Mouse (Mus musculus) MEL-GATA-1-ER (cell line): ENCODE results near the gene Trpv5.

Experiments used
- DNase-seq: peaks from one replicate; pipeline ENCODE4 v3.0.0-alpha.2; 2012; ENCODE audit warnings: low read depth; ENCODE audit errors: extremely low read depth

Trpv5 gene

DNA sequence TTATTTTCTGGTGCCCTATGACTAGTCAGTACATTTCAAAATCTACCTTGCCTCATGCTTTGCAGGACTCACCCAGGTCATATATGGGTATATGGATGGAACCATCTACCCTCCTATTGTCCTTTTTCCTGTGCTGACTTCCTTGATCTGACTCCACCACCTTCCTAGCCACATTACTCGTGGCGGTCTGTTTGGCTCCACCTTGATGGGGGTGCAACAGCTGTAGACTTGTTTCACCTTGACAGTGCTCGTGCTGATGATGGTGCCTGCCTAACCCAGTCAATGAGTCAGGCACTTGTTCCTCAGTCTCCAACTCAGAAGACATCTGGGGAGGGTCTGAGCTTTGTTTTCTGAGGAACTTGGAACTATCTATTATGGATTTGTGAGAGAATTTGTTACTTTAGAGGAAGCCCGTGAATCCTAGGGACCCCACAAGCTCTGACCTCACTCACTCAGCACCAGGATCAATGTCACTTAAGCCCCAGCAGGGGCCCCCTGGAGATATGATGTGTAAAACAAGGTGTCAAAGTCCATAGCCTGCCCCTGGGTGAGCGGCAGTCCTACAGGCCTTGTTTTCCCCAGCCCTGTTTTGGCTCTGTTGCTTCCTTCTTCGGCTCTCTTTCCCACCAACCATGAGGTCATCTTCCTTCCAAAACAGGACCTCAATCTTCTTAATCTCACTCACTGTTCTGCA, 39.2 kb downstream of the Trpv5 start:
- DNase-seq: no peak

DNA sequence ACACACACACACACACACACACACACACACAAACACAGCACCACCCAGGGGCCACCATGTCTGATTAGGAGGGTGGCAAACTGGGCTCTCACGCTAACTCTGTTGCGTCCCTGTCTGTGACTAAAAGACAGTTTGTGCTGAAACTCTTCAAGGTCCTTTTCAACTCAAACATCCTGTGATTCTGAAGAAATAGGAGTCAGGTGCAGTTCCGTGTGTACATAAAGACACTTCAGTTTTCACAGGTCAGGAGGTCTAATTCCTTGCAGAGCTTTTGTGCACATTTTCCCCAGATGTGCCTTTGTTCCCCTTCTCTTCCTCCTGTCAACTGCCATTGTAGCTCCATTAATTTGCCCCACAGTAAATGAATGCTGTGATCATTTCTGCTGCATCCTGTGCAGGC, 40.1 kb downstream of the Trpv5 start:
- DNase-seq: no peak

DNA sequence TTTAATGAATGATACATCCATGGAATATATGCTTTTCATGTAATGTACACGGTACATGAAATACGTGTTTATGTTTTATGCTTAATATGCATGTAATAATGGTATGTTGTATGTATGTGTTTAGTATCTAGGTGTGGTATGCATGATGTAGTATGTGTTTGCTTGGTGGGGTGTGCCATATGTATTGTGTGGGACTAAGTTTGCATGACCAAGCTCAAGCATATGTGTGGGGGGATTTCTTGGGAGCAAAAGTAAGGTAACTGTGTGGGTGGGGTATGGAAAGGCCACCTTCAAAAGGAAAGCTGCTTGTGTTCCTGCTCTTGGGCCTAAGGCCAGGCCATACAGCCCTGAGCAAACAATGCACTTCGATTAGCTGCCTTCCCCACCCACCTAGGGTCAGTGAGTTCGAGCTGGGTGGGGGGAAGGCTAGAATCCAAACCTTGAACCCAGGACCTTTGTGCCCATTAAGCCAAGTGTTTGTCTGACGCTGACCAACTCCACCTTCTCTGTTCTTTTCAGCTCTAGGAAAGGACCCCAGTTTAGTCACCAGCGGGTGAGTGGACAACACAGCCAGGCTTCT, 42.6 kb downstream of the Trpv5 start:
- DNase-seq: no peak

DNA sequence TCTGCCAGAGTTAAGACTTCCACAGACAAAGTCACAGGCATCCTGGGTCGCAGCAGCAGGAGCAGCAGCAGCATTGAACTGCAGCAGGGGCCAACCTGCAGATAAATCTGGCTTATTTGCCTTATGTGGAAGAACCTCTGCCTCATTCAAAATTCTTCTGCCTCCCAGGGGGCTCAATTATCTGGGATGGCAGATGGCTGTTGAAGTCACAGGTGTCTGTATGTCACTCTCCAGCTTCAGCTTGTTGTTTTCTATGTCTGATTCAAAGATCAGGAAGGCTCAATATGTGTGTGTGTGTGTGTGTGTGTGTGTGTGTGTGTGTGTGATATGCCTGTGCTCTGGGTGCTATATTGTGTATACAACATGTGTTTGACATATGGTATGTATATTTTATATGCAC, 43.2 kb downstream of the Trpv5 start:
- no peak for DNase-seq

DNA sequence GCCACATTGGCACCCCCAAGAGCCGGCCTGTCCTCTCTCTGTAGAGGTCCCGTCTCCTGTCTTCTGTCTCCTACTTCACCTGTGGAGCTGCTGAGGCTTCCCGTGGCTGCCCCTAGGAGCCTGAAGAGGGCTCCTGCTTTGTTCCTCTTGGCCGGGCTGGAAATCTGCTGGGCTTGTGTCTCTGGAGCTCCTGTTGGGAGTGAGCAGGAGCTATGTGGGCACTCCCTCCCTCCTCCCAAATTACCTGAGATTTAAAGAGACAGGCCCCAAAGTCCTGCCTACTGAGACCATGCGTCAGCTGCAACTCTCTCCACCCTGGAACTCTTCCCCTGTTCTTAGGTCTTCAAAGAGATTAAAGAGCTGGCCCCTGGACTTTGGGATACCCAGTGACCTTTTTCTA, 44.4 kb downstream of the Trpv5 start, which contains the start of gene Trpv6:
Gene Trpv6 (minus strand): TSS at position 228 of the 400 bp plus-strand sequence.
- no peak for DNase-seq

- no peak for DNase-seq
These were observed 45.4 kb downstream of the Trpv5 start for GRCm38 (mm10) chr6:41635211-41635610.

GRCm38 (mm10) chr6:41631549-41631948, 49.0 kb downstream of the Trpv5 start:
- DNase-seq: no peak

- DNase-seq: no peak
These were observed 49.8 kb downstream of the Trpv5 start for GRCm38 (mm10) chr6:41630791-41631190.

- DNase-seq: no peak
These were observed 52.4 kb downstream of the Trpv5 start for GRCm38 (mm10) chr6:41628180-41628579.

- DNase-seq: no peak
These were observed 57.9 kb downstream of the Trpv5 start for GRCm38 (mm10) chr6:41622661-41623060.

GRCm38 (mm10) chr6:41621241-41621990, 59.2 kb downstream of the Trpv5 start:
- no peak for DNase-seq

GRCm38 (mm10) chr6:41620173-41620798, 60.3 kb downstream of the Trpv5 start:
- DNase-seq: no peak

DNA sequence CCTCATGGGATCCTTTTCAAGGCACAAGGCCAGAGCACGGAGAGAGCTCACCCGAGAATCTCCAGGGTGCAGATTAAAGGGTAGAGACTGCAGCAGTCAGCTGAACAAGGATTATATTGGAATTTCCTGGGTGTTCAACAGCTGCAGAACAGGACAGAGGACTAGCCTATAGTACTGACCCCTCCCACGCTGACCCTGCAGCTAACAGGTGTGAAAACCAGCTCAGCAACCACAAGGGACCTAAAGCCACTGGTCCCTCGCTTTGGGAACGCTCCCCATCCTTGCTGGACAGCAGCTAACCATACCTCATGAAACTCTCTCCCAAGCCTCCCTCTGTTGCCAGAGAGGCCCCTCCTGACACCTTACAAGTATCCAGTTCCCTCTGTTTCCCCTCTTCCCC, 72.9 kb downstream of the Trpv5 start:
- no peak for DNase-seq

- DNase-seq: no peak
These were observed 74.4 kb downstream of the Trpv5 start for GRCm38 (mm10) chr6:41606214-41606613.

DNA sequence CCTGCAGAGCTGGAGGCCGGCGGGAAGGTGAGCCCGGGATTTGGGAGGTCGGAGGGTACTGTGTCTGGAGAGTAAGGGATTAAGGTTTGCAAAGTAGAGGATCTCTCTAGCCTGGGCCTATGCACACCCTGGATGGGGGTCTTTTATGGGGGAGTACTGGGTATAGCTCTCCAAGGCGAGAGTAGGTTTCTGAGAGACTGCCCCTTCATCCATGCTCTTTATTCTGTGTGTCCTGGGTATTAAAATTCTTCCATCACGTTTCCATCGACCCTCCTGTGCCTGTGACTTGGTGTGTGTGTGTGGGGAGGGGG, 74.8 kb downstream of the Trpv5 start:
- no peak for DNase-seq

DNA sequence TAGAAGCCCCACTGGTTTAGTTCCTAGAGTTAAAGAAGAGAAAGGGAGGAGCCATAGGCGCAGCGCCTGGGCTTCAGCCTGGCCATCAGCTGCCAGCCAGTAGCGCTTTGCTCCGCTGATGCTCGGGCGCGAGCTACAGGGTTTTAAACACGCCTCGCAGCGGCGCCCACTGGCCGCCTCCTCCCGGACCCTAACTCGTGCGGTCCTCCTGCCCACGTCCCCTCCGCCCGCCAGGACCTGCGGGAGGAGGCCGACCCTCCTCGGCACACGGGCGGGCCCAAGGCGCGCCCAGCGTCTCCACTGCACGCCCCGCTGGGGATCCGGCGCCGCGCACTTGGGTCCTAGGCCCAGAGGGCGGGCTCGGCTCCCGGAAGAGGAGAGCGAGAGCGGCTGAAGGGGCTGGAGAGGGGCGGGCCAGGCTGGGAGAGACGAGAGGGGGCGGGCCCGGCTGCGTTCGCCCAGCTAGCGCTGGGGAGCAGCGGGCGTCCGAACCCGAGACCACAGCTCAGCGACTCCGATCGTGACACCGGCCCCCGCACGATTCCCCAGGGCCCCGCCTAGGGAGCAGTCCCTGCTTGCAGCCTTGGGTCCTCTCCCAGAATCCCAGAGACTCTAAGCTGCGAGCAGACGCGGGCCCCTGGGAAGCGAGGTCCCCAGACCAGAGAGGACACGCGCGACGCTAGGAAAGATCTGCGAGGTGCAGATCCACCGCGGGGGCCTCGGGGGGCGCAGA, 75.3 kb downstream of the Trpv5 start, which contains the start of gene Ephb6:
Gene Ephb6 (plus strand): TSS at position 422 of the 733 bp plus-strand sequence.
- DNase-seq: peak; percentile 41

DNA sequence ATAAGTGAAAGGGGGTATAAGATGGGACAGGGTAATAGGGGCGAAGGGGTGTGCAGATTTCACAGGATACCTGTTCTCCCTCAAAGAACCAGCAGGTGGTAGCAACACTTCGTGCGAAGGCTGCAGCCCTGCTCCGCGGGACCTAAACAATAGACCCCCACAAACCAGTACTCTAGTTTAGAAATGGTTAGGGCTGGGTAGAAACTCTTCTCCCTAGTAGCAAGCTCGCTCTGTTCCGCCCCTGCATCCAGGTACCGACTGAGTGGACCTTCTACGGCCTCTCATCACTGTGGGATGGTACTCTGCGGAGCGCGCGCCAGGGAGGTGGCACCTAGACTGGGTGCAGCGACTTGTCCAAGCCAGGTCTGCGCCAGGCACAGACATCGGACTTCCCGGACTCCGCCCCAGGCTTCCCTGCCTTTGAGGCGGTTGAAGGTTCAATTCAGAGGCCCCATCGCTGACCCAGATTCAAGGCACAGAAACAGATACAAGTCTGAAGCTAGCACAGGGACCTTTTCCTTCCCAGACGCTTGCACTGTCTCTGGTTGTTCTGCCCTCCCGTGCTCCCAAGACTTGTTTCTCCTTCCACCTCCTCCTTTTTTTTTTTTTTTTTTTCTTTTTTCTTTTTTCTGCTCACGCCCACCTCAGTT, 76.0 kb downstream of the Trpv5 start:
- peak; percentile 36 for DNase-seq
